Mouse (Mus musculus): ENCODE measurements around the gene Itga10. TPM values are rescaled to one million over a fixed set of nuclear protein-coding genes. Genes with fewer than 3 reads are reported as not detected.

Gene Itga10
- total RNA-seq (2023) = 1 to 10 TPM; 2.1 to 2.9 TPM

GRCm38 (mm10) chr3:96645018-96645649, at the start of gene Itga10:
Itga10 (plus strand) TSS chr3:96645584.

GRCm38 (mm10) chr3:96596228-96596707, 49.1 kb upstream of the Itga10 start, which contains the start of gene Ankrd34a:
Ankrd34a (plus strand) TSS chr3:96596636.

GRCm38 (mm10) chr3:96600639-96601250, 44.6 kb upstream of the Itga10 start, which contains the start of gene Lix1l:
Lix1l (plus strand) TSS chr3:96601149.

GRCm38 (mm10) chr3:96629729-96630600, 15.4 kb upstream of the Itga10 start, which contains the start of gene Rbm8a:
Rbm8a (plus strand) TSS chr3:96629933.

GRCm38 (mm10) chr3:96634928-96635879, 10.2 kb upstream of the Itga10 start, which contains the start of the genes Pex11b and Gm42957:
Pex11b (plus strand) TSS chr3:96635376.
Gm42957 (plus strand) TSS chr3:96635474.

GRCm38 (mm10) chr3:96669727-96670468, 24.5 kb downstream of the Itga10 start, which contains the start of gene Ankrd35:
Ankrd35 (plus strand) TSS chr3:96670131.

GRCm38 (mm10) chr3:96696198-96696765, 50.9 kb downstream of the Itga10 start, which contains the start of gene Pias3:
Pias3 (plus strand) TSS chr3:96696384.

GRCm38 (mm10) chr3:96707903-96708683, 62.7 kb downstream of the Itga10 start, which contains the start of gene Nudt17:
Nudt17 (minus strand) TSS chr3:96708562.

Other genes starting within 250 kb of the Itga10 start
- gene BC107364, start 193.3 kb upstream of the Itga10 start, total RNA-seq (2023) = not detected
- gene Hfe2, start 120.4 kb upstream of the Itga10 start, total RNA-seq (2023) = not detected
- gene Txnip, start 87.6 kb upstream of the Itga10 start, total RNA-seq (2023) = 100 to 1,000 TPM; 532 to 583 TPM
- not detected for gene Gm16253, start 68.6 kb upstream of the Itga10 start, total RNA-seq (2023)
- 10 to 100 TPM; 28.1 to 36.3 TPM for gene Polr3gl, start 51.4 kb upstream of the Itga10 start, total RNA-seq (2023)
- not detected for gene Ankrd34a, start 48.9 kb upstream of the Itga10 start, total RNA-seq (2023)
- gene Lix1l, start 44.4 kb upstream of the Itga10 start, total RNA-seq (2023) = under 1 TPM in 1 of 2 experiments, not detected in 1; 0.50 TPM
- 10 to 100 TPM; 84.7 to 87.2 TPM for gene Rbm8a, start 15.7 kb upstream of the Itga10 start, total RNA-seq (2023)
- gene Pex11b, start 10.2 kb upstream of the Itga10 start, total RNA-seq (2023) = 10 to 100 TPM; 20.8 to 23.0 TPM
- gene Gm42957, start 10.1 kb upstream of the Itga10 start, total RNA-seq (2023) = under 1 TPM; 0.29 to 0.39 TPM
- gene Ankrd35, start 24.5 kb downstream of the Itga10 start, total RNA-seq (2023) = under 1 TPM in 1 of 2 experiments, not detected in 1; 0.15 TPM
- 10 to 100 TPM; 21.5 to 23.0 TPM for gene Pias3, start 50.8 kb downstream of the Itga10 start, total RNA-seq (2023)
- gene Nudt17, start 63.0 kb downstream of the Itga10 start, total RNA-seq (2023) = 1 to 10 TPM; 2.7 to 4.4 TPM
- 10 to 100 TPM; 65.6 TPM for gene Polr3c, start 82.0 kb downstream of the Itga10 start, total RNA-seq (2023)
- 10 to 100 TPM; 49.3 to 52.8 TPM for gene Rnf115, start 82.1 kb downstream of the Itga10 start, total RNA-seq (2023)
- gene Pdzk1, start 183.7 kb downstream of the Itga10 start, total RNA-seq (2023) = 1 to 10 TPM in 1 of 2 experiments, not detected in 1; 1.3 TPM
- gene Cd160, start 183.8 kb downstream of the Itga10 start, total RNA-seq (2023) = 10 to 100 TPM; 20.5 to 27.5 TPM